Mouse (Mus musculus): ENCODE measurements around the gene Spef1.

Gene Spef1

GRCm38 (mm10) chr2:131205521-131206182, 18.6 kb upstream of the Spef1 start:
- no peak for DNase-seq

- peak; percentile 28 for DNase-seq
Observed at GRCm38 (mm10) chr2:131204410-131204981, 17.4 kb upstream of the Spef1 start.

GRCm38 (mm10) chr2:131203816-131204409, 16.8 kb upstream of the Spef1 start:
- DNase-seq: no peak

- DNase-seq: no peak
Observed at GRCm38 (mm10) chr2:131201262-131201661, 14.2 kb upstream of the Spef1 start.

- no peak for DNase-seq
Observed at GRCm38 (mm10) chr2:131200710-131201109, 13.6 kb upstream of the Spef1 start.

- no peak for DNase-seq
Observed at GRCm38 (mm10) chr2:131196606-131197316, 9.7 kb upstream of the Spef1 start.

GRCm38 (mm10) chr2:131191005-131191390, 3.9 kb upstream of the Spef1 start:
- peak; percentile 15 for DNase-seq

- DNase-seq: peak; percentile 17
Observed at GRCm38 (mm10) chr2:131190344-131191004, 3.4 kb upstream of the Spef1 start.

- DNase-seq: peak; percentile 23
Observed at GRCm38 (mm10) chr2:131189521-131190309, 2.6 kb upstream of the Spef1 start.

GRCm38 (mm10) chr2:131188311-131188710, 1.2 kb upstream of the Spef1 start:
- DNase-seq: peak; percentile 26

GRCm38 (mm10) chr2:131187602-131187922, 480 bp upstream of the Spef1 start:
- DNase-seq: no peak

GRCm38 (mm10) chr2:131186343-131186742, 739 bp downstream of the Spef1 start:
- no peak for DNase-seq

- DNase-seq: peak; percentile 81
Observed at GRCm38 (mm10) chr2:131179990-131180587, 7.0 kb downstream of the Spef1 start, which contains the start of gene Cenpb. Gene Cenpb (minus strand): TSS chr2:131180067.

- peak; percentile 51 for DNase-seq
Observed at GRCm38 (mm10) chr2:131179246-131179886, 7.7 kb downstream of the Spef1 start.

- DNase-seq: peak; percentile 36
Observed at GRCm38 (mm10) chr2:131178828-131179245, 8.2 kb downstream of the Spef1 start.

- DNase-seq: no peak
Observed at GRCm38 (mm10) chr2:131177932-131178331, 9.2 kb downstream of the Spef1 start.

GRCm38 (mm10) chr2:131176491-131176890, 10.6 kb downstream of the Spef1 start:
- DNase-seq: no peak

GRCm38 (mm10) chr2:131175945-131176309, 11.2 kb downstream of the Spef1 start:
- DNase-seq: no peak

- no peak for DNase-seq
Observed at GRCm38 (mm10) chr2:131175286-131175944, 11.7 kb downstream of the Spef1 start.

- DNase-seq: peak; percentile 67
Observed at GRCm38 (mm10) chr2:131174700-131175099, 12.4 kb downstream of the Spef1 start.

GRCm38 (mm10) chr2:131172322-131172721, 14.8 kb downstream of the Spef1 start:
- no peak for DNase-seq

All from thymus, postnatal 14 days (tissue).